Mouse (Mus musculus) cerebellum, adult 18-20 months (tissue): ENCODE results near the gene Ccdc88c.
A peak's percentile ranks its signal among the peaks of the same experiment; 100 is the strongest.

Experiments
- DNase-seq, 2 experiments: peaks; one replicate each; pipeline ENCODE4 v3.0.0; 2021

Gene Ccdc88c

GRCm38 (mm10) chr12:100965298-100965697 lies 63.6 kb downstream of the Ccdc88c start:
- DNase-seq, result no peak

GRCm38 (mm10) chr12:100958621-100959592 lies 69.9 kb downstream of the Ccdc88c start:
- DNase-seq, result peak in 1 of 2 experiments; percentile 33

- peak; percentile 64 to 73 for DNase-seq
Observed at GRCm38 (mm10) chr12:100958006-100958405, 70.8 kb downstream of the Ccdc88c start.

GRCm38 (mm10) chr12:100957257-100957656 lies 71.6 kb downstream of the Ccdc88c start:
- DNase-seq, result no peak

- DNase-seq, result no peak
Observed at GRCm38 (mm10) chr12:100956825-100957224, 72.0 kb downstream of the Ccdc88c start.

- no peak for DNase-seq
Observed at GRCm38 (mm10) chr12:100956028-100956427, 72.8 kb downstream of the Ccdc88c start.

- DNase-seq, result no peak
Observed at GRCm38 (mm10) chr12:100953926-100954325, 74.9 kb downstream of the Ccdc88c start.

GRCm38 (mm10) chr12:100952193-100952931 lies 76.5 kb downstream of the Ccdc88c start:
- DNase-seq, result peak; percentile 67 to 72

- DNase-seq, result no peak
Observed at GRCm38 (mm10) chr12:100949146-100949545, 79.7 kb downstream of the Ccdc88c start.

- DNase-seq, result no peak
Observed at GRCm38 (mm10) chr12:100948021-100948420, 80.8 kb downstream of the Ccdc88c start.

GRCm38 (mm10) chr12:100945948-100946347 lies 82.9 kb downstream of the Ccdc88c start:
- no peak for DNase-seq

- no peak for DNase-seq
Observed at GRCm38 (mm10) chr12:100945501-100945900, 83.4 kb downstream of the Ccdc88c start.

GRCm38 (mm10) chr12:100944921-100945336 lies 83.9 kb downstream of the Ccdc88c start:
- peak; percentile 60 to 64 for DNase-seq

GRCm38 (mm10) chr12:100943146-100943545 lies 85.7 kb downstream of the Ccdc88c start:
- DNase-seq, result no peak

GRCm38 (mm10) chr12:100941361-100941760 lies 87.5 kb downstream of the Ccdc88c start:
- no peak for DNase-seq

- DNase-seq, result no peak
Observed at GRCm38 (mm10) chr12:100937441-100938360, 91.2 kb downstream of the Ccdc88c start.

GRCm38 (mm10) chr12:100936737-100937136 lies 92.1 kb downstream of the Ccdc88c start:
- DNase-seq, result no peak

GRCm38 (mm10) chr12:100936116-100936515 lies 92.7 kb downstream of the Ccdc88c start:
- DNase-seq, result peak; percentile 66 to 83

GRCm38 (mm10) chr12:100934796-100935195 lies 94.1 kb downstream of the Ccdc88c start:
- DNase-seq, result no peak

GRCm38 (mm10) chr12:100931653-100932052 lies 97.2 kb downstream of the Ccdc88c start:
- no peak for DNase-seq

GRCm38 (mm10) chr12:100928286-100928685 lies 100.6 kb downstream of the Ccdc88c start:
- DNase-seq, result no peak
